Mouse (Mus musculus) heart, adult 9 months (tissue): Measurements from ENCODE around the gene 5730596B20Rik.

ENCODE experiments used
- DNase-seq, 2 experiments: peaks; one replicate each; pipeline ENCODE4 v3.0.0; 2022; ENCODE audit warnings: low spot score in 2 of 2

Gene 5730596B20Rik

GRCm38 (mm10) chr6:52162611-52163365 lies 14.5 kb upstream of the 5730596B20Rik start:
- no peak for DNase-seq

- DNase-seq, result no peak
Measured at GRCm38 (mm10) chr6:52163366-52164031, 13.8 kb upstream of the 5730596B20Rik start.

GRCm38 (mm10) chr6:52164051-52164625 lies 13.2 kb upstream of the 5730596B20Rik start:
- no peak for DNase-seq

- DNase-seq, result no peak
Measured at GRCm38 (mm10) chr6:52164626-52165440, 12.5 kb upstream of the 5730596B20Rik start, which contains the start of gene Hoxa2. Hoxa2 (minus strand) TSS chr6:52164831.

- DNase-seq, result no peak
Measured at GRCm38 (mm10) chr6:52165441-52166370, 11.6 kb upstream of the 5730596B20Rik start.

GRCm38 (mm10) chr6:52166431-52167077 lies 10.7 kb upstream of the 5730596B20Rik start:
- DNase-seq, result no peak

- no peak for DNase-seq
Measured at GRCm38 (mm10) chr6:52167176-52167575, 10.1 kb upstream of the 5730596B20Rik start.

- no peak for DNase-seq
Measured at GRCm38 (mm10) chr6:52167736-52168161, 9.5 kb upstream of the 5730596B20Rik start.

GRCm38 (mm10) chr6:52168191-52169055 lies 8.9 kb upstream of the 5730596B20Rik start:
- no peak for DNase-seq

- DNase-seq, result no peak
Measured at GRCm38 (mm10) chr6:52169499-52170165, 7.7 kb upstream of the 5730596B20Rik start.

GRCm38 (mm10) chr6:52170166-52170897 lies 7.0 kb upstream of the 5730596B20Rik start:
- DNase-seq, result no peak

GRCm38 (mm10) chr6:52170898-52171223 lies 6.4 kb upstream of the 5730596B20Rik start:
- no peak for DNase-seq

GRCm38 (mm10) chr6:52171331-52171730 lies 6.0 kb upstream of the 5730596B20Rik start:
- DNase-seq, result no peak

- no peak for DNase-seq
Measured at GRCm38 (mm10) chr6:52171938-52172337, 5.4 kb upstream of the 5730596B20Rik start.

- DNase-seq, result peak in 1 of 2 experiments; percentile 42
Measured at GRCm38 (mm10) chr6:52172501-52172900, 4.8 kb upstream of the 5730596B20Rik start.

GRCm38 (mm10) chr6:52173648-52174047 lies 3.6 kb upstream of the 5730596B20Rik start:
- DNase-seq, result no peak

- DNase-seq, result no peak
Measured at GRCm38 (mm10) chr6:52174968-52175751, 2.1 kb upstream of the 5730596B20Rik start.
